Mouse (Mus musculus) liver, embryonic 16.5 days (tissue): ENCODE measurements at regions not wholly inside any gene's neighbourhood (a gene's known extent, or its start where the extent isn't known, plus 50 kb on each side); places are given as distances from the start of the nearest gene placed in this dataset.

ENCODE experiments used
- ATAC-seq: fragments of 200-750 bp; cut with Nextera tagmentation; 2 replicates; pipeline ENCODE4 v1.8.0; 2017; ENCODE audit warnings: low read depth, mild to moderate bottlenecking, moderate number of reproducible peaks, moderate library complexity
- H3K27ac ChIP-seq: fragments of 300-500 bp; sonication (generic); 2 replicates; pipeline ENCODE4 v1.5.1; 2014; ENCODE audit warnings: mild to moderate bottlenecking, low read length
- H3K27me3 ChIP-seq: fragments of 300-500 bp; sonication (generic); 2 replicates; pipeline ENCODE4 v1.6.1; 2014; ENCODE audit warnings: low read depth, low read length, mixed read lengths; ENCODE audit not compliant: control insufficient read depth, insufficient read depth
- H3K36me3 ChIP-seq: fragments of 300-500 bp; sonication (generic); 2 replicates; pipeline ENCODE4 v1.6.1; 2014; ENCODE audit warnings: mild to moderate bottlenecking; ENCODE audit not compliant: control insufficient read depth, insufficient read depth
- H3K4me1 ChIP-seq: fragments of 300-500 bp; sonication (generic); 2 replicates; pipeline ENCODE4 v1.6.1; 2014; ENCODE audit warnings: low read depth, low read length, mixed read lengths; ENCODE audit not compliant: control insufficient read depth
- H3K4me2 ChIP-seq: fragments of 300-500 bp; sonication (generic); 2 replicates; pipeline ENCODE4 v1.6.1; 2014; ENCODE audit warnings: low read depth, low read length, mixed read lengths
- H3K4me3 ChIP-seq: fragments of 300-500 bp; sonication (generic); 2 replicates; pipeline ENCODE4 v1.5.1; 2014; ENCODE audit warnings: low read depth, mild to moderate bottlenecking, low read length
- H3K9ac ChIP-seq: fragments of 300-500 bp; sonication (generic); 2 replicates; pipeline ENCODE4 v1.6.1; 2014; ENCODE audit warnings: low read depth, low read length
- H3K9me3 ChIP-seq: fragments of 300-500 bp; sonication (generic); replicated peaks from 2 replicates; pipeline ENCODE4 v1.6.1; 2016; ENCODE audit warnings: low read length; ENCODE audit not compliant: control insufficient read depth
- WGBS: fragments of 180-500 bp; shearing (Covaris S2); extraction: QIAGEN DNeasy Blood & Tissue Kit; methylation state at CpG from one replicate; pipeline ENCODE4 v1.1.7; 2014; ENCODE audit not compliant: insufficient replicate concordance; 5-methylcytosine and 5-hydroxymethylcytosine counted together

GRCm38 (mm10) chr1:76036316-76036715 is 490.2 kb downstream of the Slc4a3 start:
- H3K36me3 ChIP-seq: no peaks in the 10 kb centered on the region
- H3K27ac ChIP-seq: no peak overlapping the region
- no peak for ATAC-seq
- no peak overlapping the region for H3K4me2 ChIP-seq
- no peaks in the 10 kb centered on the region for H3K27me3 ChIP-seq
- no peak overlapping the region for H3K4me3 ChIP-seq
- no peaks in the 10 kb centered on the region for H3K4me1 ChIP-seq
- no peaks in the 10 kb centered on the region for H3K9me3 ChIP-seq
- WGBS: 30% methylated on average over 3 of the region's 3 CpGs
- H3K9ac ChIP-seq: no peak overlapping the region

- no peaks in the 10 kb centered on the region for H3K9me3 ChIP-seq
- H3K4me3 ChIP-seq: no peak overlapping the region
- no peak overlapping the region for H3K27ac ChIP-seq
- 55% methylated on average over 4 of the region's 4 CpGs for WGBS
- ATAC-seq: no peak; the same call in 1 of the 2 replicates
- H3K4me2 ChIP-seq: no peak overlapping the region
- H3K4me1 ChIP-seq: no peaks in the 10 kb centered on the region
- H3K27me3 ChIP-seq: no peaks in the 10 kb centered on the region
- no peak overlapping the region for H3K9ac ChIP-seq
- no peaks in the 10 kb centered on the region for H3K36me3 ChIP-seq
Observed at GRCm38 (mm10) chr1:76039029-76039655, 493.1 kb downstream of the Slc4a3 start.

GRCm38 (mm10) chr1:76039661-76040060 is 493.6 kb downstream of the Slc4a3 start:
- no peak overlapping the region for H3K4me3 ChIP-seq
- no peak overlapping the region for H3K9ac ChIP-seq
- WGBS: 49% methylated on average over 4 of the region's 4 CpGs
- no peak overlapping the region for H3K27ac ChIP-seq
- H3K36me3 ChIP-seq: no peaks in the 10 kb centered on the region
- H3K4me1 ChIP-seq: no peaks in the 10 kb centered on the region
- ATAC-seq: no peak
- no peaks in the 10 kb centered on the region for H3K9me3 ChIP-seq
- H3K27me3 ChIP-seq: no peaks in the 10 kb centered on the region
- no peak overlapping the region for H3K4me2 ChIP-seq

- Histone ChIP-seq H3K9ac (no peak overlapping the region), H3K4me3 (no peak overlapping the region), H3K27ac (no peak overlapping the region), H3K9me3 (no peaks in the 10 kb centered on the region), H3K36me3 (no peaks in the 10 kb centered on the region), H3K4me1 (no peaks in the 10 kb centered on the region), H3K27me3 (no peaks in the 10 kb centered on the region), H3K4me2 (no peak overlapping the region)
- peak; percentile 51 for ATAC-seq
- 50% methylated on average over 1 of the region's 1 CpGs for WGBS
Observed at GRCm38 (mm10) chr1:76050264-76050663, 504.2 kb downstream of the Slc4a3 start.

- H3K4me3 ChIP-seq: no peak overlapping the region
- 64% methylated on average over 10 of the region's 10 CpGs for WGBS
- H3K27ac ChIP-seq: no peak overlapping the region
- ATAC-seq: no peak
- H3K27me3 ChIP-seq: no peaks in the 10 kb centered on the region
- H3K4me1 ChIP-seq: no peaks in the 10 kb centered on the region
- no peak overlapping the region for H3K4me2 ChIP-seq
- no peaks in the 10 kb centered on the region for H3K36me3 ChIP-seq
- no peaks in the 10 kb centered on the region for H3K9me3 ChIP-seq
- H3K9ac ChIP-seq: no peak overlapping the region
Observed at GRCm38 (mm10) chr1:76053378-76054171, 507.5 kb downstream of the Slc4a3 start.

- H3K9ac ChIP-seq: no peak overlapping the region
- WGBS: 71% methylated on average over 6 of the region's 6 CpGs
Observed at GRCm38 (mm10) chr1:76065783-76066182, 519.7 kb downstream of the Slc4a3 start.

GRCm38 (mm10) chr1:76070831-76071321 is 524.8 kb downstream of the Slc4a3 start:
- no peak overlapping the region for H3K9ac ChIP-seq
- H3K36me3 ChIP-seq: no peaks in the 10 kb centered on the region
- H3K4me3 ChIP-seq: no peak overlapping the region
- H3K27me3 ChIP-seq: no peaks in the 10 kb centered on the region
- no peaks in the 10 kb centered on the region for H3K9me3 ChIP-seq
- ATAC-seq: no peak
- no peak overlapping the region for H3K27ac ChIP-seq
- H3K4me2 ChIP-seq: no peak overlapping the region
- WGBS: 71% methylated on average over 16 of the region's 16 CpGs
- no peaks in the 10 kb centered on the region for H3K4me1 ChIP-seq

More at GRCm38 (mm10) chr1:76065783-76066182, 519.7 kb downstream of the Slc4a3 start:
- Histone ChIP-seq H3K36me3 (no peaks in the 10 kb centered on the region), H3K4me1 (no peaks in the 10 kb centered on the region), H3K27ac (no peak overlapping the region), H3K4me2 (no peak overlapping the region), H3K27me3 (no peaks in the 10 kb centered on the region), H3K4me3 (no peak overlapping the region), H3K9me3 (no peaks in the 10 kb centered on the region)
- no peak for ATAC-seq

GRCm38 (mm10) chr1:76075213-76075612 is 529.1 kb downstream of the Slc4a3 start:
- Histone ChIP-seq H3K4me2 (no peak overlapping the region), H3K9me3 (no peaks in the 10 kb centered on the region), H3K9ac (no peak overlapping the region), H3K36me3 (no peaks in the 10 kb centered on the region), H3K27me3 (no peaks in the 10 kb centered on the region), H3K4me1 (no peaks in the 10 kb centered on the region), H3K4me3 (no peak overlapping the region), H3K27ac (no peak overlapping the region)
- no peak for ATAC-seq
- WGBS: 55% methylated on average over 3 of the region's 3 CpGs
